Mouse (Mus musculus) T-helper 2 cell (primary cell): Measurements from ENCODE around the gene Nfatc2.

Source experiments
- in situ Hi-C: fragments of 300-600 bp; cut with MboI, MseI; formaldehyde crosslinking; loops from one replicate; pipeline ENCODE4 v1.15.1; 2025; ENCODE audit warnings: high pct_unique_total_duplicates

Nfatc2 gene

DNA sequence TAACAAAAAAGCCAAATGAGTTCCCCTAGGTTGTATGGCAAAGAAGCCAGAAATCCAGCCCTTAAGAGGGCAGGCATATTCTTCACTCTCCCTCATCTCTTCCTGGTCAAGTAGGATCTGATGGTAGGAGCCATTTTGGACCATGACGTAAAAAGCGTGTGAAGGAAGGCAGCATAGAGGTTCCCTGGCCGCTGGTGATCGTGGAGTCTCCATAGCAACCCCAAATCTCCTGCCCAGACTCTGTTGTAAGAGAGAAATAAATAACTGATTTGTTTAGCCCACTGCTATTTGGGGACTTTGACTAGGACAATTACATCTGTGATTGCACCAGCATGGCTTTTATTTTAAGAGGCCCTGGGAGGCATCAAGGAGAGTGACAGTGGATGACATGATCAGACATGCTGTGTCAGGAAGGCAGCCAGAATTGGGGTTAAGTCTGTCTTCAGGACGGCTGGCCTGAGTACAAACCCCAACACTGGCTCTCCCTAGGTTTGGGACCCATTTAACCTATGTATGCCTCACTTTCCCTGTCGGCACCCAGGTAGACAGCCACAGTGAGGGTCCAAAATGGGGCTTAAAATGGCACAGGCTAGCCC lies 8.3 kb upstream of the Nfatc2 start:
- in situ Hi-C loops: no loop called here

DNA sequence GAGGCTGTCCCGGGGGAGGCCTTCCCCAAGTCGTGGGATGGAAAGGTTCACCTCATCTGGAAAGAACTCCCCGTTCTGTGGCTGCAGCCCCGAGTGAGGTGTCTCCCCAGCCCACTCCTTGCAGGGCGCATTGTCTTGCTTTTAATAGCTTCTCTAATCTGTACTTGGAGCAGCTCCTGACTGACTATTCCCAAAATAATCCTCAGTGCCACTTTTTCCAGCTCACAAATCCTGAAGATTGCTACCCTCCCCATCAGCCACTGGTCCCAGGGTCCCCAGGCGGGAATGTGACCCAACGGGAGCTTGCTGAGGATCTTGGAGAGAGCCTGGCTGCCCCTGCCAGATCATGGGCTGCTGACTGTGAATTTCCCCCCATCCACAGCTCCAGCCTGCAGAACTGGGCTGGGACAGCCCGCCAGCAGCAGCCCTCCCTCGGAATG lies 6.7 kb upstream of the Nfatc2 start:
- in situ Hi-C loops: no loop called here

DNA sequence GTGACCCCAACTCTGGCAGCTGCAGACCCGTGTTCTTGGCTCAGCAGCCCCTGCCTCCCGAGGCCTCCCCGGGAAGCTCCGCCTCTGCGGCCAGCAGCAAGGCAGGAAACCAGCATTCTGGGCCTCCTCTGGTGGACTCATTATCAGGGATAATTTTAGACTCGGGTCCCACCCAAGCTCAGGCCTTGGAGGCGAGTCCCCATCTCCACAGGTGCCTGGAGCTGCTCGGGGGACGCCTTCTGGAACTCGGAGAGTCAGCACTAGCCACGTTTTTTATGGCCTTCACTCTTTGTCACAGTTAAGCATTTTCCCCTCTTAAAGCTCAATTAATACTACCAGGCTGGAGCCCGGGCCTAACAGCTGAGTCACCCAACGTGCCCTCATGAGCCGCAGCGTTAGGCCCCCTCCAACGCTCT lies 3.2 kb upstream of the Nfatc2 start:
- in situ Hi-C loops: no loop called here

DNA sequence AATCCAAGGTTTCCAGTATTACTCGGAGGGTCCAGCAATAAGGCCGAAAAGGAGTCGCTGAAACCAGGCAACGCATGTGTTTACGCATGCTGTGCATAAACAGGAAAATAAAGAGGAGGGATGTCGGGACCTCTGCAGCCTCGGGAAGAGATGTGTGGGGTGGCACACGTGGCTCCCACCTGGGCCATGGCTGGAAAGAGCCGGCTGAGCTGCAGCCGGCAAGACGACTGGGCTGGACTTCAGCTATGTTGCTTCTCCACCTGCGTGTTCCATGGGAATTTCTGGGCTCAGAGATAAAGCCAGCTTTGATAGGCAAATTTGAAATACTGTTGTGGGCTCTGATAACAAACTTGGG lies 907 bp upstream of the Nfatc2 start:
- in situ Hi-C loops: no loop called here

DNA sequence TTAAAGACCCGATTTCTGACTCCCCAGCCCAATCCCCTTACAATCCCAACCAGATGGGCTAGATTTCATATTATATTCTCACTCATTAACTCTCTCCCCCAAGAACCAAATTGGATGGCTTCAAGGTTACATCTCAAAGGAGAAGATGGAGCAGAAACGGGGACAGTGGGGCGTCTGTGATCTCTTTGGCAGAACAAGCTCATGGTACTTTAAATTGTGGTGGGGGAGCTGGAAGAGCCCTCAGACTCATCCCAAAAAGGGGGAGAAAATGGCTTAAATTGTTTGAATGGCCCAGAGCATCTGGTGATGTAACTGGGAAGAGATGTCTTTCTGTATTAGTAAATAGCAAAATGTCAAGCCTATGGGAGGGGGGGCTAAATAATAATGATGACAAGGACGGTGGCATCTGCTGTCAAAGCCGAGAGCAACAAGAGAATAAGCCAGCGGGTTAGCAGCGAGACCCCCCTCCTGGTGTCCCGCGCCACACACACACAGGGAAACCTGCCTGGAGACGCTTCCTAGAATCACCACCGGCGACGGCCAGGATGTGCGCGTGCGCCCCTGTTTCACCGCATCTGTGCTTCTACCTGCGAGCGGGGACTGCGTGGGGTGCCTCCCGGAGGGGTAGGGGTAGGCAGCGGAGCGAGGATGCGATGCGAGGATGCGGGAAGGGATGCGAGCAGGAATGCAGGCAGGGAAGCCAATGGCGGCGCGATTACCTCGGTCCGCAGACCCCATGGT lies 537 bp downstream of the Nfatc2 start:
- in situ Hi-C loops: no loop called here

DNA sequence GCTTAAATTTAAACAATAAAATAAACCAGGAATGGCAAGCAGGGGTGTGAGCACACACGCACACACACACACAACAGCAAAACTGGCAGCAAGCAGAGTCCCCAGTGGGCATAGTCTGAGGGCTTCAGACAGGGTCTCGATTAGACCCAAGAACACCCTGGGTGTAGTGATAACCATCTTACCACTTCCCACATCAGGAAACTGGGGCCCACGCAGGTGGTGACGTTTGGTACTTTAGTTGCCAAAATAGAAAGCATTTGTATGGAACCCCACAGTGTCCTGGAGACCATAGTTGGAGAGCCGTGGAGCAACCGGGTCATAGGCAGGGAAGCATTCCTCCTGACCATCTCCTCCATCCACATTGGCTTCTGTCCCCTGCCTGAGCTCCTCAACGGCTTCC lies 5.8 kb downstream of the Nfatc2 start:
- in situ Hi-C loops: no loop called here

DNA sequence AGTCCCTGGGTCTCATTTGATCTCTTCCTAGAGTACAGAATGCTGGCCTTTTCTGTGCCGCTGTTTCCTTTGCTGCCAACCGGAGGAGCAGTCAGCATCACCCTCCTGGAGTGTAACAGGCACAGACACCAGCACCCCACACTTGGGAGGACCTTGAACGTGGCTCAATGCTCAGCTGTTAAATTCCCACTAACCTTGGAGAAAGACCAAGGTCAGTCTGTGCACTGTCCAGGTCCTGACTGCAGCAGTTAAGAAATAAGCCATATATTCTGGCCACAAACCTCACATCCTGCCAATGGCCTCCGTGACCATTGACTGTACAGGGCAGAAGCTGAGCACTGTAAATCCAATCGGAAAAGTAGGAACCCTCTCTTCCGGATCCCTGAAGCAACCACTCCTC lies 7.8 kb downstream of the Nfatc2 start:
- in situ Hi-C loops: loop anchor here (5.0 kb wide), 1 partner anchor 46 kb away; no protein-coding TSS in a partner anchor

DNA sequence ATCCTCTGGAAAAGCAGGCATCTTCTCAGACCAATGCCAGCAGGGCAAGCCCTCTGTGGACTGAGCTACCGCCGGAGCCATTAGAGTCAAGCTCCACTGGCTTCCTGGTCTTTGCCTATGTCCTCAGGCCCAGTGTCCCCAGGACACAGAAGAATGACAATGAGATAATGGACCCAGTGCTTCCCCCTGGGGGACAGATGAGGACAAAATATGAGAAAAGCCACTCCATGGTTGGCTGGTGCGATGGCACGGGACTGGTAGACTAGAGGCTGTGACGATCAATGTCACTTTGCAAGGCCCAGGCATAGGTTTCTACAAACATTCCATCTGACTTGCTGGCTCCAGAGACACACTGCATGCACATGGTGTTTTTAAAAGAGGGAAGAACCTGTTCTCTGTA lies 8.5 kb downstream of the Nfatc2 start:
- in situ Hi-C loops: loop anchor here (5.0 kb wide), 1 partner anchor 46 kb away; no protein-coding TSS in a partner anchor

DNA sequence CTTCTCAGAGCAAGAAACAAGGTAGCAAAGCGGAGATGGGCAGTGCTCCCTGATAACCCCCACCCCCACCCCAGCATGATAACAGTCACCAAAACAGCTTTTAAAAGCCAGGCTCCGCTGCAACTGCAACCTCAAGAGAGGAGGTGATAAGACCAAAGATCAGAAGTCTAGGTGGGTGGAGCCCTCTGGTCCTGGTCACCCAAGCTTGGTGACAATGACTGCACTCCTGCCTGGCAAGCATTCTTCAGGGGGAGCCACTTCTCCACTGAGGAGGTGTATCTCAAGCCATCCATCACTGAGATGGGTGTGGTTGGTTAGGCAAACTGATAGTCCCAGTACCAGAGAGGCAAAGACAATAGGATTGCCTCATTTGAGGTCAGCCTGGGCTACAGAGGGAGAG lies 10.4 kb downstream of the Nfatc2 start:
- in situ Hi-C loops: loop anchor here (5.0 kb wide), 1 partner anchor 44 kb away; no protein-coding TSS in a partner anchor

DNA sequence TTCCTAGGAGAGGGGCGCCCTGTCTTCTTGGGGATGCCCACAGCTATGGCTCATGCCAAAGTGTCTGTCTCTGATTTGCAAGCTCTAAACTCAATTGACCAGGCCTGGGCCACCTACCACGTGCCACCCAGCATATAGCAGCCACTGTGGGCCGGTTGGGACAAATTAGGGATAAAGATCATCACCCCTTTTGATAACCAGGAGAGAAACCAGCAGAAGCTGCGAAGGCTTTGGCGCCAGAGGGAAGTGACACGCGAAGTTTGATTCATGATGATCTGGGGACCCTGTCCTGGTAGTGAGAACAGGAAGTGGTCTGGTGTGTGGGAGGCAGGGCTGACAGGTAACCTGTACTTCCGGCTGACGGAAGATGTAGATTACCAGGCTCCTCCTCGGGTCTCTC lies 10.9 kb downstream of the Nfatc2 start:
- in situ Hi-C loops: loop anchor here (5.0 kb wide), 1 partner anchor 43 kb away; no protein-coding TSS in a partner anchor

DNA sequence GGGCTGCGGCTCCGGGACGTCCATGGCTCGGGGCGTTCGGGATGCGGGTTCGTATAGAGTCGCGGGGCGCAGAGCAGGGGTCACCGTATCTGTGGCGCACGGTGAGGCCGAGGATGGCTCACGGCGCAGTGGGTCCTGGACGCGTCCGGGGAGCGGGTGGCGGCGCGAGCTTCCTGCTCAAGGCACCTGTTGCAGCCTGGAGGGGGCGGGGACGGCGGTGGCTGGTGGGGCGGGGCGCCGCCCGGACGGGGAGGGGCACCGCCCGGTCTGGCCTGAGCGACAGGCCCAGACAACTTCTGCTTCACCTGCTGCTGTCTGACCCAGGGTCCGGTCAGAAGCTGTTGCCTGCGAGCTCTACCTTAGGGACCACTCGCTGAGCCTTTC lies 11.3 kb downstream of the Nfatc2 start:
- in situ Hi-C loops: loop anchor here (5.0 kb wide), 1 partner anchor 43 kb away; no protein-coding TSS in a partner anchor

DNA sequence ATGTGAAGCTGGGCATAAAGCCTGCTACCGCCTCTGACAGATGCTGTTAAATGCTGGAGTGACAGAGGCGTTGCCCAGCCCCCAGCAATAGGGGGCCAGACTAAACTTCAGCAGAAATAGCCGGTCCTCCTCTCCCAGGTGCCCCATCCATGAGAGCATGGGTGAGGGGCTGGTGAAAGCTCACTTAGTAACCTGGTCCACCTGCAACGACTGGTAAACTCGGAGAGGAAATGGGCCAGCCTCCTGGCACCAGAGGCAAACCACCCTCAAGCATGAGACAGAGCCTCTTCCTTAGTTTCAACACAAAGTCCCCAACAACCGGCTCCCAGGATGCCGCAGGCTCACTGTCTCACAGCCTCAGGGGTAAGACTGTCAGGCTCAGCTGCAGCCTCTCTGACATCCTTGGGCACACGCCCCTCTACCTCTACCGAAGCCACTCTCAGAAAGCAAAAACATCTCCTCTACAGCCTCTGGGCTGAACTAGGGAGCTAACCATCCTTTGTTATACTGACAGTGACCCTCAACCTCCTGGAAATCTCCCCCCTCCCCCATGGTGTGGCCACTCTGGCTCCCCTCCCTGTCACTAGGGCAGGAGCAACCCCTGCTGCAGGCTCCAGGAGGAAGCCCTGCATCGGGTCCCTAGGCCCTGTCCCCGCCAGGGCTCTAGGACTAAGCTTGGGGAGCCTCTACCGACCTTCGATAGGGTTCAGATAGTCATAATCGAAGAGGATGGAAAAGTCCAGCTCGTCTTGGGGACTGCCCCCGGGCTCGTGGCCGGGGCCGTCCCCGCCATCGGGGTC lies 11.9 kb downstream of the Nfatc2 start:
- in situ Hi-C loops: loop anchor here (5.0 kb wide), 1 partner anchor 42 kb away; no protein-coding TSS in a partner anchor

DNA sequence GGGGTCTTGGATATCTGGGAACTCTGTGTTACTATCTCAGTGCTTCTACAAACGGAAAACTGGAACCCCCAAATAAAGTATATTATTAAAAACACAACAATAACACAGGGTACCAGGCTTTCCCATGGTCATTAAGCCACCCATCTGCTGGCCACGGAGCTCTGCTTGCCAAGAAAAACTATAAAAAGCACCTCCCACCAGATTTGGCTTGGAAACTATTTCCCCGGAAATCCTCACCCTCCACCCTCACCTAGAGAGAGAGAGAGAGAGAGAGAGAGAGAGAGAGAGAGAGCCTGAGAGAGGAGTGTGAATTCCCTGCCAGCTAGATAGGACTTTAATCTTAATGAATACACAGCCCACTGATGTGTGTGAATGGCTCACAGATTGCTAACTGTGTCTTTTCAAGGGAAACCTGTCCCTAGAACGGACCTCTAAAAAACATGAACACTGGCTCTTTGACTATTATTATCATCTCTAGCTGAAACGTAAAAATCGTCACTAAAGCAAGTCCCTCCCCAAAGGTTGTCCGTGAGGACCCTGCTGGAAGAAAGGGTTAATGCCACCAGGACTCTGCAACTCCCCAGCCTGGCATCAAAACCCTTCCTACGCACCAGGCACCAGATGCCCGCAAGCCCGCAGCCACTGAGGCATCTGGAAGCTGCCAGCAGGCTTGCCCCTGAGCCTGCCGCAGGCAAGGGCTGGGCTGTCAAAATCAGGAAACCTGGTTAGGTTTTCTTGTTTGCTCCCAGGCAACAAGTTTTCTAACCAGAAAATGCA lies 12.7 kb downstream of the Nfatc2 start:
- in situ Hi-C loops: no loop called here

DNA sequence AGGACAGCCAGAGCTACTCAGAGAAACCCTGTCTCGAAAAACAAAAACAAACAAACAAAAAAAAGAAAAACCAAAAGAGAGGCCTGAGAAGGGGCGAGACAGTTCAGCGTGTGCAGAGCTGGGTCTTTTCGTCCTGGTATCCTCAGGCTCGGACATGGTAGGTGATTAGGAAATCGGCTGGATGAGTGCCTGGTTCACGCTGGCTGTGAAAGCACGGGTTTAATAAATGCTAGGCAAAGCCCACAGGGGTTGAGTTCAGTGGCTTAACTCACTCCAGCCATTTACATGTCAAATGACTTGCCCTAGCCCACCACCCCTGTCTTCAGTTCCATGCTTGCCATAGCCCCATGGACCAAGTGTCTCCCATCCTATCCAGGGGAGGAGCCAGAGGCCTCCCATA lies 14.3 kb downstream of the Nfatc2 start:
- in situ Hi-C loops: no loop called here

DNA sequence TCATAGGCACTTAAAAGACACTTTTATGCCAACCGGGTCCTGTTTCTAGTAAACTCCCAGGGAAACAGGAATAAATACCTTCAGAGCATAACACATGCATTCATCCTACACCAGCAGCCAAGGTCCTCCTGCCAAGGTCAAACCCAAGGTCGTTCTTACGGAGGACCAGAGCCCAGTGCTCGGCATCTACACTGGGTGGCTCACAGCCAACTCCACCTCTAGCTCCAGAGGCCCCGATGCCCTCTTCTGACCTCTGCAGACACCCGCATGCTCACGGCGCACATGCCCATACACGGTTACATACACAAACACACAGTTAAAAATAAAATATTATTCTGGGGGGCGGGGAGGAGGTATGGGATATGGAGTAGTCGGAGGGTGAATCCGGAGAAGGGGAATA lies 14.9 kb downstream of the Nfatc2 start:
- in situ Hi-C loops: no loop called here

DNA sequence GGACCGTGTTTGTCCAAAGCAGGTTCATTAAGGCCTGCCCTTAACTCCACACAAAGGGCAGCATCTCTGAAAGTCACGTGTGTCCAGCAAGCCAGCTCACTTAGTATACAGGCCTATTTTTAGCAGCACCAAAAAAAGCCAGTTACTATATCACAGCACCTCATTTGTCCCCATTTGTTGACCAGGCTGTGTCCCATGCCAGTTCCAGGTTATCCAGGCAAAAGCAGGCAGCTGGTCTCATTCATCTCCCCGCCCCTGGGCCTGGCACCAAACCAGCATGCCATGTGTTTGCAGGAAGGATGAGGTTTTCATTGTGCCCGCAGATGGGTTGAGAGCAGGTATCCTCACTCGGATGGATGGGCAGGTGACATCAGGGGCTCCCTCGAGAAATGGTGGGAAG lies 16.6 kb downstream of the Nfatc2 start:
- in situ Hi-C loops: no loop called here

DNA sequence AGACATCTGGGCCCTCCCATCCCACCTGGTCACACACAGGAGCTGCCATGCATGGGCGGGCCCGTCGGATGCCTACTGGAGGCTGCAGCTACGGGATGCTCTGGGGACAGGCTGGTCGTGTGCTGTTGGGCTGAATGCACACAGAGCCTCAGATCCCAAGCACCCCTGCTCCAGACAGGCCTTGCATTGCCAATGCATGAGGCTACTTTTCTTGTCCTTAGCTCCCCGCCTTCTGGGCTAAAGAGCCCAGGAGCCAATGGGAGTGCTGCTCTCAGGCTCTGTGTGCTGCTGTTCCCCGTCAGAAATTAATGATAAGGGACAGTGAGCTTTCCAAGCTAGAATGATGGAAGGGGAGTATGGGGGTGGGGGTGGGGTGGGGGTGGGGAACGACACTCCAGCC lies 17.0 kb downstream of the Nfatc2 start:
- in situ Hi-C loops: no loop called here

DNA sequence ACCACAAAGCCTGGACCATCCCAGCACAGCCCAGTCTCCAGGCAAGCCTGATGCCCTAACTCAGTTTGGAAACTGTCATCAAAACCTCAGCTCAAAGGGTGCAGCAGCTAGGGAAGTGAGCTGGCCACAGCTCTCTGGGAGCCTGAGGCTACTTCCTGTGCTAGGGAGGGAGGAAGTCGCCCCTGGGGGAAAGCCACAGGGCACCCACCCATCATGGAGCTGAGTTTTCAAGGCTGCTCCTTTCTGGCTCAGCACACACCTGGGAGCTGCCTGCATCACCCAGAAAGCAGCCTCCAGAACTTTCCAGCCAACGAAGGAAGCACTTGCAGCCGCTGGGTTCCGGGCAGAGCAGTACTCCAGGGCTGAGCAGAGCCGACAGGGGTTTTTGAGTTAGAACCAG lies 18.4 kb downstream of the Nfatc2 start:
- in situ Hi-C loops: no loop called here

DNA sequence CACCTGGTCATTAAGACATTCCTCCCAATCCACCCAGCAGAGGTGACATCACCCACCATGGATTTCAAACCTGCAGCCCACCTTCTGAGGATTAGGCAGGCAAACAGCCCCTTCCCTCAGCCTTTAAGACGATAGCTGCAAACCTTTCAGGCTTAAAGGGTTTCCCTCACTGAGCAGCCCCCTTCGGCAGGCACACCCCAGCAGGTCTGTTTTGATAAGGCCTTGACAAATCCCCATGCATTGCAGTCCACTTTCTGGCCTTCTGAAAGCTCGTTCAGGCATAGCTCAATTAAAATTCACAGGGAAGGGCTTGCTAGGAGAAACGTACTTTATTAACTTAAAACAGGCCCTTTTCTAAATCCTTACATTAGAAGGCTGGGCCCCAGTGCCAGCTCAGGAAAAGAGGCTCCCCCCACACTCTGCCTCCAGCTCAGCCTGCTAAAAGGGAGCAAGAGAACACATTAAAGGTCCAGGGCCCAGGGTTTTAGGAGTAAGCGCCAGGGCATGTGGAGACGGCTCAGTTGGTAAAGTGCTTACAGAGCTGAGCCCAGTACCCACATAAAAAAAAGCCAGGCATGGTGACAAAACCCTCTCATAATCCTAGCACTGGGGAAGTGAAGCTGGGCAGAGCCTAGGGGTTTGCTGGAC lies 20.1 kb downstream of the Nfatc2 start:
- in situ Hi-C loops: no loop called here

DNA sequence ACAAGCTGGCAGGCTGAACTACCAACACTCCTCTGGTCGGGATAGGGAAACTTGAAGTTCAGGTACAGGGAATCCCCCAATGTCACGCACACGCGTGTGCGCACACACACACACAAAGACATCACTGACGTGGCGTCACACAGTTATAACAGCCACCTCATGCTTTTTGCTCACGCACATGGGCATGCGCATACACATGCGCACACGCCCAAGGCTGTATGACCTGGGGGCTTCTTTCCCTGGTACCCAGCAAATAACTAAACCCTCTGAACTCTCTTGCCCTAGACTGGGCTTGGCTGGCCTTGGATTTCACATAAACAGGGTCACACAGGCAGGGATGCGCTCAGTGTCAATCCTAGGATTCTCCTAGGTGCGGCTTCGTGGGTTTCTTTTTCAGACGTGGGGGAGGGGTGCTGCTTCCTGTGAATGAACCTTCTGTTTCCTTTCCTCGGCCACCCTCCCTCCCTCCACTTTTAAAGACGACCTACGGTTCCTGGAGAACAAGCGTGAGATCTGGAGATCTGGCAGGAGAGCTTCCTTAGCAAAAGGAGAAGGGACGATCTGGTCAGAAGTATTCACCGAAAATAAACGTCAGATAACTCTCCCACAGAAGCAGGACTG lies 21.1 kb downstream of the Nfatc2 start:
- in situ Hi-C loops: no loop called here
